8 mouse cellular contexts compared by ENCODE assay signal in the genomic region with DNA sequence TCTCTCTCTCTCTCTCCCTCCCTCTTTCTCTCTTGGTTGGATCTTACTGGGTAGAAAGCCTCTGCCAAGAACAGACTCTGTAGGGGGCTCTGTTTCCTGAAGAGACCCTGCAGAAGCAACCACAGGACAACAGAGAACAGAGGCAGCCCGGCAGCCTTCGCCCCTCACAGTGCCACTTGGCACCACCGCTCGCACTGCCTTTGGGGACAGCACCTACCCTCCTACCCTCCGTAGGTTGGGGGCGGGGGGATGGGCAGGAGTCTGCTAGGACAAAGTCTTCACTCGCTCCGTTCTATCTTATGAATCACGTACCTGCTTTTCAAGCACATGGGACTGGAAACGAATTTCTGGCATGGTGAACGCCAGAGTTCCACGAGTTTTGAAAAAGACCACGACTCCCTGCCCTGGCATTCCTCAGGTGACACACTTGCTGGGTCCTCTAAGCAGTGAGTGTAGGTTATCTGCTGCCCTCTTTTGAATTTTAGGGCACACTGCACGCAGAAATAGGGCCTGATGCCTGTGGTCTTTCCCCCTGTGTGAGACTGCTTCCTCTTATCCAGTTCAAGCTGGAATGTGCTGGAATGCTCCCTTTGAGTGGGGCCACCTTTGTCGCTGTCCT. TPM values are rescaled to one million over a fixed set of nuclear protein-coding genes. Genes with fewer than 3 reads are reported as not detected.
A peak's percentile ranks its signal among the peaks of the same experiment; 100 is the strongest.
DNase-seq lines count a peak whose midpoint lies in the region; ATAC-seq and TF ChIP-seq lines count a peak whose summit lies in the region.

No protein-coding gene starts in this region.

- no peak overlapping the region; the same call in 1 of the 2 replicates for H3K4me3 ChIP-seq in intestine, embryonic 16.5 days (ENCODE audit: low read length)
- H3K4me3 ChIP-seq in midbrain, embryonic 10.5 days, result peak overlapping the region; percentile 44
- H3K4me3 ChIP-seq in stomach, embryonic 15.5 days (replicated peaks), result peak overlapping the region; percentile 23
- H3K4me3 ChIP-seq in thymus, adult 2 months (ENCODE audit: control insufficient read depth, insufficient read depth, low read length), result no peak overlapping the region

- H3K36me3 ChIP-seq in intestine, embryonic 16.5 days (ENCODE audit: control insufficient read depth, insufficient read depth, low read length), result no peaks in the 10 kb centered on the region
- no peaks in the 10 kb centered on the region for H3K36me3 ChIP-seq in midbrain, embryonic 10.5 days
- H3K36me3 ChIP-seq in stomach, embryonic 15.5 days, result no peaks in the 10 kb centered on the region
- H3K36me3 ChIP-seq in thymus, adult 2 months (ENCODE audit: control insufficient read depth, insufficient read depth, low read length), result no peaks in the 10 kb centered on the region

- no peak for TF ChIP-seq POLR2A in thymus, adult 2 months (IDR thresholded peaks at IDR 0.05; ENCODE audit: control insufficient read depth, extremely low read depth, insufficient read depth, low read length, poor library complexity)

- TF ChIP-seq CTCF in thymus, adult 2 months (IDR thresholded peaks at IDR 0.05; ENCODE audit: borderline replicate concordance, control insufficient read depth, extremely low read depth, insufficient read depth, low read length, poor library complexity), result no peak

- no peaks in the 10 kb centered on the region for H3K9me3 ChIP-seq in intestine, embryonic 16.5 days (ENCODE audit: control insufficient read depth, low read length)
- no peaks in the 10 kb centered on the region for H3K9me3 ChIP-seq in midbrain, embryonic 10.5 days (replicated peaks)
- H3K9me3 ChIP-seq in stomach, embryonic 15.5 days, result no peaks in the 10 kb centered on the region

- H3K27me3 ChIP-seq in intestine, embryonic 16.5 days (replicated peaks; ENCODE audit: control insufficient read depth, insufficient read depth, low read length), result no peaks in the 10 kb centered on the region
- peaks cover 19% of the 10 kb centered on the region; the same call in 1 of the 2 replicates for H3K27me3 ChIP-seq in midbrain, embryonic 10.5 days (ENCODE audit: low read depth, poor library complexity, severe bottlenecking)
- 0 out of 2 replicates have a peak, but pooled peaks cover 2% of the 10 kb centered on the region for H3K27me3 ChIP-seq in stomach, embryonic 15.5 days (replicated peaks)
- H3K27me3 ChIP-seq in thymus, adult 2 months (ENCODE audit: control insufficient read depth, insufficient read depth, low read length), result no peaks in the 10 kb centered on the region

- H3K4me1 ChIP-seq in intestine, embryonic 16.5 days (ENCODE audit: control insufficient read depth, insufficient read depth, low read length), result no peaks in the 10 kb centered on the region
- H3K4me1 ChIP-seq in midbrain, embryonic 10.5 days, result peaks cover 25% of the 10 kb centered on the region
- H3K4me1 ChIP-seq in stomach, embryonic 15.5 days, result no peaks in the 10 kb centered on the region
- H3K4me1 ChIP-seq in thymus, adult 2 months (replicated peaks; ENCODE audit: control insufficient read depth, insufficient read depth, low read length), result no peaks in the 10 kb centered on the region

- intact Hi-C loops in left cerebral cortex, postnatal 25 days (cut with DNase I), result loop anchor here (2.0 to 5.0 kb wide), 2 partner anchors 607 to 926 kb away; no protein-coding TSS in a partner anchor

- WGBS in intestine, embryonic 16.5 days, result 7% methylated on average over 15 of the region's 15 CpGs
- WGBS in midbrain, embryonic 10.5 days, result 9% methylated on average over 15 of the region's 15 CpGs
- WGBS in stomach, embryonic 15.5 days, result 5% methylated on average over 15 of the region's 15 CpGs
- 7% methylated on average over 15 of the region's 15 CpGs for WGBS in thymus, adult 2 months

- 0 out of 2 replicates have a peak overlapping the region, but pooled peaks have one; percentile 15 for H3K9ac ChIP-seq in intestine, embryonic 16.5 days (ENCODE audit: low read depth, low read length)
- H3K9ac ChIP-seq in stomach, embryonic 15.5 days, result no peak overlapping the region

- peak; percentile 66; the same call in 1 of the 2 replicates for ATAC-seq in intestine, embryonic 16.5 days
- 0 out of 2 replicates have a peak, but pooled peaks have one; percentile 73 for ATAC-seq in stomach, embryonic 15.5 days (ENCODE audit: insufficient read depth, low FRiP score, low read depth)

- peak; percentile 80 for DNase-seq in R1 (ENCODE audit: low read depth, low spot score)
- DNase-seq in cerebellum, postnatal 25 days, result peak; percentile 32 to 39
- DNase-seq in frontal cortex, postnatal 25 days (ENCODE audit: low spot score in 2 of 2), result peak; percentile 25 to 26
- peak; percentile 38 to 43 for DNase-seq in left cerebral cortex, postnatal 25 days (ENCODE audit: low spot score in 2 of 2)
- peak; percentile 57 for DNase-seq in midbrain, embryonic 10.5 days (ENCODE audit: low spot score)
- no peak for DNase-seq in thymus, adult 2 months

- no peak overlapping the region for H3K27ac ChIP-seq in intestine, embryonic 16.5 days (ENCODE audit: low read length)
- H3K27ac ChIP-seq in midbrain, embryonic 10.5 days (replicated peaks), result peak overlapping the region; percentile 75
- H3K27ac ChIP-seq in stomach, embryonic 15.5 days, result no peak overlapping the region
- H3K27ac ChIP-seq in thymus, adult 2 months (ENCODE audit: control insufficient read depth, insufficient read depth, low read length), result no peak overlapping the region

- H3K4me2 ChIP-seq in intestine, embryonic 16.5 days (ENCODE audit: low read depth, low read length), result peak overlapping the region; percentile 46
- H3K4me2 ChIP-seq in stomach, embryonic 15.5 days, result peak overlapping the region; percentile 60

RNA-seq across cellular contexts. Expression of a gene that starts 12.5 kb away (rescaled TPM):
- 2.9 and 3.1 TPM in 2 replicates for polyA plus RNA-seq in intestine, embryonic 16.5 days (2015; fragmentation: Nextera tagmentation; extraction: Ambion mirVana)
- total RNA-seq in left cerebral cortex, postnatal 25 days (2021), result 10 to 100 TPM; 36.2 to 42.2 TPM
- polyA plus RNA-seq in midbrain, embryonic 10.5 days (2016; fragmentation: Nextera tagmentation; extraction: Ambion mirVana), result 21.7 and 40.0 TPM in 2 replicates
- polyA plus RNA-seq in stomach, embryonic 15.5 days (2015; fragmentation: Nextera tagmentation; extraction: Ambion mirVana), result 21.7 and 22.8 TPM in 2 replicates
- polyA plus RNA-seq in thymus, adult 2 months (2012; rRNA removed), result 2.2 and 2.4 TPM in 2 replicates

Comparison
In these comparisons a context has a peak if more than half of its experiments do, and no peak if none do; other contexts are left out.
1. H3K4me3 ChIP-seq: peak in midbrain, embryonic 10.5 days (single experiment) and stomach, embryonic 15.5 days (single experiment); none in intestine, embryonic 16.5 days (single experiment) and thymus, adult 2 months (single experiment).